Mouse (Mus musculus) ES-Bruce4 (cell line): Measurements from ENCODE around the gene Nol8.

Experiments used
- CTCF ChIP-seq: IDR thresholded peaks from one replicate; pipeline ENCODE4 v1.8.1; 2011; ENCODE audit warnings: low read depth, low read length
- EP300 ChIP-seq: IDR thresholded peaks from 2 replicates; pipeline ENCODE4 v1.6.1; 2011; ENCODE audit warnings: low read depth, low read length; ENCODE audit not compliant: insufficient read depth
- POLR2A ChIP-seq: IDR thresholded peaks from one replicate; pipeline ENCODE4 v1.8.1; 2011; ENCODE audit warnings: low read length; ENCODE audit not compliant: insufficient read depth

DNA sequence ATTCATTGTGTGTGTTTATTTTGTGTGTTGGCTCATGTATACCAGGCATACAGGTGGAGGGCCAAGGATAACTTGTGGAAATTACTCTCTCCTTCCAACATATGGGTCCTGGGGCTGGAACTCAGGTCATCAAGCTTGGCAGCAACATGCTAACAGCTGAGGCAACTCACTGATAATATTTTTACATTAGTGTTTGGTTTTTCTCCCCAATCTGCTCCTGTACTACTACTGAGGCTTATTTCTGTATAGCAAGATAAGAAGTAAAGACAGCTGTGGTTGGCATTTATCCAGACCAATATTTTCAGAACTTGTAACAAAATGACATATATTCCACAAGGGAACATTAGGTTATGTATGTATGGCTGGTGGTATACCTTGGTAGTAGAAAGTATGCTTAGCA lies 34.5 kb upstream of the Nol8 start:
- TF ChIP-seq CTCF (no peak), POLR2A (no peak), EP300 (no peak)
